Mouse (Mus musculus): ENCODE data around the gene Fyn.

Gene Fyn

DNA sequence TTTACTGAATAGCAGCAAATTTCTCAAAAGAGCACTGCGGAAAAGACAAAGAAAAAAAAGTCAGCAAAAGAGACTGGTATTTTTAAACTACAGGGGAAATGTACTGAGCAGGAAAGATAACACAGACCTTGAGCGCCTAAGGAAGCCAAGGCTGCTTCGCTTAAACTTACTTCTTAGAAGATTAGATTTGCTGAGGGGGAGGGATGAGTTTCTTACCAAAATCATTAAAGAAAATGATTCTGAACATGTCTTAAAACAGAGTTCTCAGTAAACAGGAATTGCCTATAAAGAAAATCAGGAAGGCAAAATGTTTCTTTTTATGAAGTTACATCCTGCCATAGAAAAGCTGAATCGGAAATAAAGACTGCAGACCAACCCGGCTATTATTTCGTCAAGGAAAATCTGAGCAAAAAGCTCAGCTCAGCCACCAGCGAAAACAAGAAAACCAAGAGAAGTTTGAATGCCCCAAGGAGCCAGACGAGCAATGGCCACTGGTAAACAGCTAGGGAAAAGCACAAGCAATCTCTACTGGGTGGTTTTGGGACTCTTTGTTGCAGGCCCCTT lies at the start of gene Fyn:
Fyn (plus strand) TSS at position 284 of the 564 bp plus-strand sequence.
- no peak for DNase-seq

DNA sequence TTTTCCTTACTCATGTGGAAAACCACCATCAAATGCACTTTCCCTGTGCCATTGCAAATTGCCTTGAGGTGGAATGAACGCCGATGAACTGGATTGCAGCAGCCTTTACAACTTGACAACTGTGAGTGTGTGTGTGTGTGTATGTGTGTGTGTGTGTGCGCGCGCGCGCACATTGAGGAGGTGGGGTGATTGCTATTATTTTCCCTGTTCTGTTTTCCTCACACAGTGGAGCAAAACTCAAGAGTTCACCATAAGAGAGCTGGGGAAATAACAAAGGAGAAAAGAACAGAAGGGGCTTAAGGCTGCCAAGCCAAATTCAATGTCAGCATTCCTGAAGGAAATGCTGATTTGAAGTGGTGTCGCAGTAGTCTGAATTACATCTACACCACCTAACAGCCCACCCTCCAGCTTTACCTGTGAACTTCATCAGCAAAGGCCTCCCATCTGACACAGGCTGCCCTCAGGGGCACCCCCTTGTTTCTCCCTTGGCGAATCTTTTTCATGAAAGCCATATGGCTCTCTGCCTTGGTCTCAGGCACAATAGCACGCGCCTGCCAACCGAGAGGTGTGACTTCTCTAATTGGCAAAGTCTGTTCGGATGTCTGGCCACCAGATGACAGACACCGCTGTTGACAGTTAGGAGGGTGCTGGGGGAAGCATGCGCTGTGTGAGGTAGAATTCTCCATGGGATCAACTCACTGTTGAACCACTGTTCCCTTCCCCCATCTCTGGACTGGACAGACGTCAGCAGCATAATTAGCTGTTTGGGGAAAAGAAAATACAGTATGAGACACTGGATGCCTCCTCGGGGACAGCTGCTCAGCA lies 47.6 kb upstream of the Fyn start:
- DNase-seq: peak; percentile 50

DNA sequence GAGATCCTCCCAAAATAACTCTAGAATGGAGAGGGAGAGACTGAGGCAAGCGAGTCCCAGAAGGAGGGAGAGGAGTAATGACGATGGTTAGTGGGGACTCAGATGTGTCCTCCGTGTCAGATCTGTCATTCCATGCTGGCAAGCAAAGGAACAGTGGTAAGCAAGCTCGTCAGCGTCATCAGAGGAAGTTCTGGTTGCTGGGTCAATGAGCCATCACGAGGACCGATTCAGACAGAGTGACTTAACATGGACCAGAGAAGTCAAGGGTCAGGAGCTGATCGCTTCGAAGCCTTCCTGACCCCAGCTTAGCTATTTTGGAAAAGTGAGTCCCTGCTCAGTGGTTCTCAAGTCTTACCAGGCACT lies 47.1 kb upstream of the Fyn start:
- DNase-seq: no peak

DNA sequence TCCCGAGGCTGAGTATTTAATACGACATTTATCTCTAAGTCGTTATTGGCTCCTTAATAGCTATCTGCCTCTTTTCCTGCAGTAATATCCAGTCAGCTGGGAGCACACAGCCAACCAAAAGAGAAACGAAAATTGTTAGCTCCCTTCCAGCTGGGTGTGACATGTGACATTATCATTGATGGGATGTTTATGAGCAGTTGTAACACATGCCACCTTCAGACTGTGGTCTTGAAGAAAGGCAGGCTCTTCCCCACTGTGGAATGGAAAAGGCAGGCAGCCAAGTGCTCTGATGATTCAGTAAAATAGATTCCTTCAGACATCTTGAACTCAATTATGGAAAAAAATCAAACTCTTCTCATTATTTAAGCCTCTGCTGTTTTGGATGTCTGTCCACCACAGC lies 46.5 kb upstream of the Fyn start:
- peak; percentile 4 for DNase-seq

DNA sequence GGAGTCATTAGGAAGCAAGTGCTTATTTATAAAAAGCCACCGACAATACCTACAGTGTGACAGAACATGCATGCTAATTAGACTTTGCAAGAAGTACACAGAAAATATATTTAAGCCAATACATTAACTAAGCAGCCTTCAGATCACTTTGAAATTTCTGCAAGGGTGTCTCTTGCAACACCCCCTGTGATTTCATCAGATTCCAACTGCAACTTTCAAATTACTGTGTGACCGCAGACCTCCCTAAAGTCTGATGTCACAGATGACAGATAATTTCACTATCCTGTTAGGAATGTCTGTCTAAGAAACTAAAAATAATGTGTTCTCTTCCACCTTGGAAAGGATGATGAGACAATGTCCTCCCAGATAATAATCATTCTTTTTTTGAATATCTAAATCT lies 44.4 kb upstream of the Fyn start:
- DNase-seq: no peak

DNA sequence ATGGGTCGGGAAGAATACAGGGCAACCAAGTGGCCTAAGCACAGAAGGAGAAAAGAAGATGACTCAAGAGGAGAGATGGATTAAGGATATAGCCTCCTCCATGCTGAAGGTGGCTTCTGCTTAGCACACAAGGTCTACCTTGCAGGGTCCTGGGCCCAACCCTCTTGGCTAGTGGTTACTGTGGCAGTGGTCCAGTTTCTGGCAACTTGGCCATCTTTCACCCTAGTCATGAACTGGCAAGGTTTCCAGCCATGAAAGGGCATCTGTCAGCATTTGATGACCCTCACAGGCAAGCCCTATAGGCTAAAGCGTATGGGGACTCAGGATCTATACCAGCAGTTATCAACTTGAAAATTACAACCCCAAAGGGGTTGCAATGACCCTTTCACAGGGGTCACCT lies 40.0 kb upstream of the Fyn start:
- no peak for DNase-seq

DNA sequence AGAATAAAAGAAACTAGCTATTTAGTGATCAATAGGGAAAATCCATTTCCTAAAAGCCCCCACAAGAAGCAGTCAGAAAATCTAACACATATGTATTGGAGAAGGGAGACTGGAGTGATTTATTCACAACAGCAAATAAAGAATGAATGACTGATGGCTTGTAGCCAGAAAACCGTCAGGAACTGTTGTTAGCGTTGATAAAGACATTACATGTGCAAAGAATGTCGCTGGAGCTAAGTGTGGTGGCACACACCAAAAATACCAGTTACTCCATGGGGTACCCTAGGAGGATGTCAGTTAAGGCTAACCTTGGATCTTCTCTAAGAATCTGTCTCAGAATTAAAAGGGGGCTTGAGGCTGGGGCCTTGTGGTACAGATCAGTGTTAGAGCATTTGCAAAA lies 34.3 kb upstream of the Fyn start:
- DNase-seq: no peak

DNA sequence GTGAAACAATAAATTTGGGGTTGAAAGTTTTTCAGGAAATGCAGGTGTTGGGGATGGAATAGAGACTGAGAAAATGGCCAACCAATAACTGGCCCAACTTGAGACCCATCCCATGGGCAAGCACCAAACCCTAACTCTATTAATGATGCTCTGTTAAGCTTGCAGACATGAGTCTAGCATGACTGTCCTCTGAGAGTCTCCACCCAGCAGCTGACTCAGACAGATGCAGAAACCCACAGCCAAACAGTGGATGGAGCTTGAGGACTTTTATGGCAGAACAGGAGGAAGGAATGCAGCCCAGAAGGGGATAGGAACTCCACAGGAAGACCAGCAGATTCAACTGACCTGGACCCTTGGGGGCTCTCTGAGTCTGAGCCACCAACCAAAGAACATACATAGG lies 32.8 kb upstream of the Fyn start:
- DNase-seq: no peak

DNA sequence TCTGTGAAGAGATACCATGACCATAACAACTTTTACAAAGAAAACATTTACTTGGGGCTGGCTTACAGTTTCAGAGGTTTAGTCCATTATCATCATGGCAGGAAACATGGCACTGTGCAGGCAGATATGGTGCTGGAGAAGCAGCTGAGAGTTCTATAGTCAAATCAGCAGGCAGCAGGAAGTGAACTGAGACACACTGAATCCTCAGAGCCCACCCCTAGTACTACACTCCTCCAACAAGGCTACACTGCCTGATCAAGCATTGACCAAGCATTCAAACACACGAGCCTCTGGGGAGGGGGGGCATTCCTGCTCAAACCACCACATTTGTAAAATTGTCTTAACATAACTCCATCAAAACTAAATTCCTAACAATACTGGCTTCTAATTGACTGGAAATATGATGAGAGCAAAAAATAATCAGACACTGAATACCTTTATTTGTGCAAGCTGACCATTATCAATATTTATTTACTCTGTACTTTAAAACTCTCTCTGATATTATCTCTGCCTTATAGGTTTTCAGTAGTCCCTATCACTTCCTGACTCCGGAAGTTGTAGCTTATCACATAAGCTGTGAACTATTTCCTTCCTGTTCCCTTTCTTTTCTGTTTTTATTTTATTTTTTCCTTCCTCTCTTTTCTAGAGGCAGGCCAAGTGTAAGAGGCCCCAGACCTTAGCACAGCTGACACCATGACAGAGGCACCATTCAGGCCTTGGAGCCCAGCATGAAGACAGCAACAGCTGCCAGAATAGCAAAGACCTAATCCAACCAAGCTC lies 29.3 kb upstream of the Fyn start:
- DNase-seq: no peak

DNA sequence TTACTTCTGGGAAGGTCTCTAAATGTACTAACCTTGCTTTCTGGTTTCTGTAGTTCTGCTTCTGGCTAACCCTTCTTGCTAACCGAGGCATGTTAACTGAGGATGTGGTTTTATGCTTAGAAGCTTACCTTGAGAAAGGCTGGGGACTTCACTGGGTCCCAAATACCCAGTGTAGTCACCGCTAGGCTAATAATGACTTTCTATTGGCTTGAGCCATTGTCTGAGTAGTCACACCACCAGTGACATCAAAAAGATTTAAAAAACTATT lies 28.8 kb upstream of the Fyn start:
- DNase-seq: no peak

DNA sequence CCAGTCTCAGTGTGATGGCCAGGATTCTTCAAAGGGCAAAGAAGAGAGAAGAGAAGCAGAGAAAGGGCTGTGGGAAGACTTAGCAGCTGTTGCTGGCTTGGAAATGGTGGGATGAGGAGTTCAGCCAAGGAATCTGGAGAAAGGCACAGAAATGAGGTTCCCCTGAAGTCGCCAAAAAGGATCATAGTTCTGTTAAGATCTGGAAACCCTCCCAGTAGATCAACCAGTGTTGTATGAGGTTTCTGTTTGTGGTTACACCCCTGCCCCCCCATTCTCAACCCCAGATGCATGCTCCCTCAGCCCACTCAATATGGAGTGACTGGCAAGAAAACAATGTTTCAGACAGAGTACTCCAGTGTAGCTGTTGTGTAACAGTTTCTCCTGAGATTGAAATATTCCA lies 25.1 kb upstream of the Fyn start:
- DNase-seq: no peak

DNA sequence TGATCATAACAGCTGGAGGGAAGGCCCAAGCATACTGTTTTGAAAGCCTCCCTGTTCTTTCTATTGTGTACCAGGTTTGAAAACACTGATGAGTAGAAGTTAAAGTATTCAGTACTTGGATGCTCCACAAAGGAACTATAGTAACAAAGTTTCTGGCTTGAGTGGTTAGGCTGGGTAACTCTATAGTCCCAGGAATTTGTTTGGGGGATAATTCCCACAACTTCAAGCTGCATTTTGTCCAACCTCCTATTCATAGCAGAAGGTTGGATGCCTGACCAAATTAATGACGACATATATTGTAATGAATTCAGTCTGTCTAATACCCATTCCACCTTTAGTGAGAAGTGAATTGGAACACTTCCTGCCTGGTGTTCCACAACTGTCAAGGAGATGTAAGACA lies 22.7 kb upstream of the Fyn start:
- no peak for DNase-seq

DNA sequence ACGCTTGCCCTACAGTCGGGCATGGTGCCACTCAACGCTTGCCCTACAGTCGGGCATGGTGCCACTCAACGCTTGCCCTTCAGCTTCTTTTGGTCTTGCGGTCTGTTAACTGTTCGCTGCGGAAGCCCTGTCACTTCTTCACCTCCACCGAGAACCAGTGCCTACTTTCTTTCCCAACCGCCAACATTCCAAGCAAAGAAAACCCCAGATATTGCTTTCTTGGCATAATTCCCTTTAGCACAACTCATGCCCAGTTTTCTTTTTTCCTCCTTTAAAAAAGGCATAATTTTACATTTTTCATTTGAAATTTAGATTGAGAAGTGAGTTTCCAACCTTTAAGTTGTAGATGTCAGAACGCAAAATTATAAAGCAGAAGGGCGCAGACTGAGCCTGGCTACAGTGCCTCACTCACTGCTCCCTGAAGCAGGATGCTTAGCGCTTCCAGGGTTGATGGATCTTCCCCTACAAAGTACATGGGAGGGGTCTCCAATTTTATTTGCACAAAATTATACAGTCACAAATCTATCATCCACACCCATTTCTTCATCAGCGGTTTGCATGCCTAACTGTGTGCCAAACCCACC lies 18.8 kb upstream of the Fyn start:
- no peak for DNase-seq

DNA sequence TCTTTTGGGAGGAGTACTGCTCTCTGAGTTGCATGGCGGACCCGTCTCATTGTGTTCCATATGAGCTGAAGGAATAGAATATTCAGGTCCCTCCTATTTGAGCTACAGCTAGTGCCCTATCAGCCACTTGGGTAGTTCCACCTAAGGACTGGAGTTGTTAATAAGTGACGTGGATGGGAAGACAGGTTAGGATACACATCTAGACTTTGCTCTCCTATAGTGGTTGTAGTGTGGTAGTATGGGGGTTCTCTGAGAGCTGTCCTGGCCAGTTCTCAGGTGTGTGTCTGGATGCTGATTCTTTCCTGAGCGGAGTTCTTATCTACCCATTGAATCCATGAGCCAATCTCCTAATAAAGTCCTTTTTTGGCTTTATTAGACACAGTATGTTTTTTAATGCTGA lies 4.5 kb upstream of the Fyn start:
- no peak for DNase-seq

DNA sequence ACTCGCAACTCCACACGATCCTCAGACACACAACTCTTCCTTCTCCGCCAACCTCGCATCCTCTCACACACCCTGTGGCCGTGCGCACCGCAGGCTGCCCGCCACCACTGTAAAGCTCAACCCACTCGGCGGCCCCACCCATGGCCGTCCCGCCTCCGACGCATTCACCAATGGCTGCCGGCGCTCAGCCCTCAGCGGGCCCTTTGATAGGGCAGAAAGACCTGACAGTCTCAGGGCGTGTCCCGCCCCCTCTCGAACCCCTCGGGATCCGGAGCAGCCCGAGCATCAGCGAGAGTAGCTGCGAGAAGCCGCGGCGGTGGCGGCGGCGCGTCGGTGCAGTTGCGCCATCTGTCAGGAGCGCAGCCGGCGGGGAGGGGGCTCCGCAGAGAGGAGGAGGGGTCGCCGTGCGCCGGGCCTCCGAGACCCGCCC lies 862 bp downstream of the Fyn start:
- DNase-seq: peak; percentile 97

DNA sequence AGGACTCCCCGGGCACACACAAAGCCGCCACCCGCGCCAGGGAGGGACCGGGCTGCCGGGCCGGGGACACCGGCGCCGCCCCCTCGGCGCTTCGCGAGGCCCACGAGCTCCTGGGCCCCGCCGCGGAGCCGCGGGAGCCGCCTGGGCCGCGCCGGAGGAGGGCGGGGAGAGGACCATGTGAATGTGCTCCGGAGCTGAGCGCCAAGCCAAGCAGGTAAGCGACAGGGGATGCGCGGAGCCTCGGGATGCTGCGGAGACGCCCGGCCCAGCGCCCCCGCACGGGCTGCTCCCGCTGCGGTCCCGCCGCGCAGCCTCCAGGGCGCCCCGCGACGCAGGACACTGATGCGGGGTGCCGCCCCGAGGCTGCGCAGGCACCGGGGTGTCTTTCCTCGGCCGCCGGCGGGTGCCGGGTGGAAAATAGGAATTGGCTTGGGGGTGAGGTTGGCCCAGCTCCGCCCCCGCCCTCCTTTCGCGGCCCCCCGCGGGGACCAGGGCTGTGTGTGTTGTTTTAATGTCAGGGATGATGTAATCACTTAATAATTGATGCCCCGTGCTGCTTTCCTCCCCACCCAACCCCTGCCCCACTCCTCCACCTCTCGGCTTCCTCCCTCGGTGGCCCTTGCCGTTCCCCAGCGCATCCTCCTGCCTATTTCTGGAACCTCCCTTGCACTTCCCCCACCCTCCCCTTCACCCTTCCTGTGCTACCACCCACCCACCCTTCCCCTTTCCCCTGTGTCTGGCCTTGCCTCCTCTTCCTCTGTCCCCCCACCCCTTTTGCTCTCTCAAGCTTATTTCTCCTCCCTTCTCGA lies 1.5 kb downstream of the Fyn start:
- peak; percentile 36 for DNase-seq

DNA sequence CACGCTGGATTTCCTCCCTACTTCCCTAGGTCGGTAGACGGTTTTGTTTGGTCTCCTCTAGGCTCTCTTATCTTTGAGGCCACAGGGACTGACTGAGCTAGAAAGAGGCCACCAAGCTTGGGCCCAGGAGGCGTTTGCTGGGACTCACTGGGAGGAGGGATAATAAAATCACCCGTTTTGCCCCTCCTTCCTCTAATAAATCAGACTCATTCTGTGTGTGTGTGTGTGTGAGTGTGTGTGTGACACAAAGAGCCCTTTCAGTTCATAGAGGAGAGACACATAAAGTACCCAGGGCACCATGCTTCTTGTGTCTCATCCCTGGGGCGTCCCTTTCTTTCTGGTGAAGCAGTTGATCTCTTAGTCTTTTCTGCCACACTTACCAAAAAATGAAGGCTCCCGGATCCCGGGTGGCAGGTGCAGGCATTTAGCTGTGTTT lies 2.1 kb downstream of the Fyn start:
- DNase-seq: peak; percentile 41

DNA sequence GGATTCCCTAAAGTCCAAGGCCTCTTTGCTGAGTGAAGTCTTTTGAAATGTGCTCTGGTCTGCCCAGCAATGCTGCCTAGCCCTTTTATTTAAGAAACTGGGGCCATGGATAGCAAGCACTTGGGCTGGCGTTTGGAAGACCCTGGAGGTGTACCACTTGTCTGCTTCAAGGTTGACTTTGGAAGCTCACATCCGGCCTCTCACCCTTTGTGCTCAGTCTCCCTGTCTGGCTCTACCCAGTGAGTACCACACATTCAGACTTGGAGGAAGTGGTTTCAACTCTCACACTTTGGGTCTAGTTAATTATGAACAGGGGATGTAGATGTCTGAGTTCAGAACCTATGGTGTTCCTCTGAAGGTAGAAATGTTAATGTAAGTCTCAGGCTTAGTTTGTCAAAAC lies 2.8 kb downstream of the Fyn start:
- no peak for DNase-seq

DNA sequence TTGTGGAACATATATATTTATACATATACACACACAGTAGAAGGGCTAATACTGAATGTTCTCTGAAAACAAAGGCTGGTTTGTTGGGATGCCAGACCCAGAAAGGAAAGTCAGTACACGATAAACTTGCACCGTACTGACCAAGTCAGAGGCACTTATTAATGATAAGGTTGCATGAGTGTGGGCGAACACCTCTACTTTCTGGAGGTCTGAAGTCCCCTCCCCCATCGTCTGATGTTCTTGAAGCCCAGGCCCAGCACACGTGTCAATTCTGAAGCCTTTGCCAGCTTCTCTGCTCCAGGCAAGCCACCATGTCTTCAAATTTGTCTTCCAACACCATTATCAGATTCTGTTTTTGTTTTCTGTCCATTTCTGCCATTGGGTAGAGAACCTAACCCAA lies 3.3 kb downstream of the Fyn start:
- DNase-seq: no peak

DNA sequence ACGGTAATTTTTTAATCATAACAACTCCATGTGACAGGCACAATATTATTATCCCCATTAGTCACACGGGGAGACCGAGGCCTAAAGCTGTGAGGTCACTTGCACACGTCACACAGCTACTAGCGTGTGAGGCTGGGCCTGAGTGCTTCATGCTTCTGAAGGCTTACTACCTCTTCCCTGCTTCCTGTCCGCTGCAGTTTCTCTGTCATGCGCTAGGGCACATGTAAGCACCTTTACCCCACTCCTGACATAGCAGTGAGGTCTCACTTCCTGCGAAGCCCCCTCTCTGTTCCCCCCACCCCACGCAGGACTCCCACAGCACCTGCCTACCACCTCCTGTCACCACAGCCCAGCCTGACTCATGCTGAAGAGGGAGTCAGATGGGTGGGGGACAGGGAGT lies 8.0 kb downstream of the Fyn start:
- no peak for DNase-seq

DNA sequence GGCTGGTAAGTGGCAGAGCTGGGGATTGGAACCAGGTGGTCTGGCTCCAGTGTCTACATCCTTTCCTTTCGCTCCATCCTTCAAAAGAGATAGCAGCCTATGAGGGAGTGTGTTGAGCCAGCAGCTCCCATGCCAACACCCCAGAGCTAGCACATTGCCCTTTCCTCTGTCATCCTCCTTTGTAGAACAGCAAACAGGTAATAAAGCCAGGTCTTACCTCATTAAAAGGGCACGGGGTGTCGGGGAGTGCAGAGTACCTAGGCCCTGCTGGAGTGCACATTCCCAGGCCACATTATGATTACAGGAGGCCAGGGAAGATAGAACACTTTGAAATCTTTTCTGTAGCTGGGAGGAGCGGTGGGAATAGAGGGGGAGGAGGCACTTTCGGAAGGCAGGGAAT lies 8.6 kb downstream of the Fyn start:
- no peak for DNase-seq

DNA sequence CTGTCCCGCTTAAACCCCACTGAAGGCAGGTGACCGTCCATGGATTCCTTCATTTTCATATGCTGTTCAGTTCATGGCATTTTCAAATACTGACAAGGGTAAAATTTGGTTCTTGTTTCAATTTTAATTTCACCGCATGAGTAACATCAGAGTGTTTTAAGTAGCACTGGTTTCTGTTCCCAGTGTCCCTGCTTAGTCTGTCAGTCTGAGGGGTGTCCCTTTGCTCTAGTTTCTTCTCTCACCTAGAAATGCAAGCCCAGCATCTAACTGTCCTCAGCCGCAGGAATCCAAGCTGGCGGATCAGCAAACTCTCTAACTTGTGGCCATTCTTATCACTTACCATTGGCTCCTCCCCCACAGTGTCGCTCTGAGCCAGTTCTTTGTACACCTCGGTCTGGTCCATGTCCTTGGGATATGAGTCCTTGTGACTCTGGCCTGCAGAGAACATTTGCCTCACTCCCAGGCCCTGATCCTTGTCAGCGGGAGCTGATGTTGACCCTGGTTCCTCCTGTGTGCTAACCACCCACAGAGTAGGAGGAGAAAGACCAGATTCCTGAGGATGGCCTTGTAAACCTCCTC lies 9.5 kb downstream of the Fyn start:
- DNase-seq: no peak

DNA sequence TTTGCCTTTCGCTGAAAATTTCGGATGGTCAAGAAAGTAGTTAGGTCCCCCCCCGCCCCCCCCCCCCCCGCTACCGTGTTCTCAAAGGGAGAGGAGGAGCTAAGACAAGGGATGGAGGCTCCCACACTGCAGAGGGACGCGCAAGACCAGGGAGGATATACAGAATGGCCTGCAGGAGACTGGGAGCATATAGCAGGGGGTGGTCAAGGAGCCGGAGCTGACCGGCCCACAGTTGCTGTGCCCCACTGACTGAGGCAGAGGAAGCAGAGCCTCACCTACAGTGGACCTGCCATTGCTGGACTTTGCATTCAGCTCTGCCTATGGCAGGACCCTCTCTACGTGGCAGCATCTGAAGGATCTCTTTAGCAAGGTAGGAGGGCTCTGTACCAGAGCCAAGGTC lies 10.6 kb downstream of the Fyn start:
- DNase-seq: no peak

Data from layer of hippocampus, adult 9-11 months (tissue).